12 mouse cellular contexts compared by ENCODE assay signal in the genomic region with DNA sequence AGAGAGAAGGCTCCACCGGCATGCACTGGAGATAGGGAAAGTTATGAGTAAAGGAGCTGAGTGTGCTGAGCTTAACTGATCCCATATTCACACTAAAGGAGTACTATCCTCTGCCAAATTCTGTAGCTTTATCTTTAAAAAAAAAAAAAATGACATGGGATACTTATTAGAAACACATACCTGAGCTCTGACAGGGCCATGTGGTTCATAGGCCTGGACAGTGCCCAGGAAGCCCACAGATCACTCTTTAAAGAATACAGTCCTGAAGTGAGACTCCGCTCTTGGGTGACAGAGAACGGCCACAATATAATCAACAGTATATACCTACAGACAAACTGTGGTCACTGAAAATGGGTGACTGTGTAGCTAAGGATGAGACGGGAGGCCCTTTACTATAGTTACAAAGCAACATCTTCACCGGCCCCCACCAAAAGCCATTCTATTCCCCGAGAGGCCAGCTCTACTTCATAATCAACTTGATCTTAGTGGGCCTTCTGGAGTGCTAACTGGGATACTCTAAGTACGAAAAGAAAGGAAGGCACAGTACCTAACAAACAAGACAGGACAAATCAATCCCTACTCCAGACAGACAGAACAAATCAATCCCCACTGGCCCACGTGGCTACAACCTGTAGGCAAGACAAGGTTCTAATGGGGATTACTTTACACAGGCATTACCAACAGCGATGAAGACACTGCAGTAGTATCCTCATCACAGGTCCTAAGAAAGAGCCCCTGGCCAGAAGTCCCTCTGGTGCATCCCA. TPM values are rescaled to one million over a fixed set of nuclear protein-coding genes. Genes with fewer than 3 reads are reported as not detected.
DNase-seq lines count a peak whose midpoint lies in the region; ATAC-seq and TF ChIP-seq lines count a peak whose summit lies in the region.
"Had no signal": no experiment of that assay in that cellular context is flagged by ENCODE, and none has a peak within 500 bp of the region (broad histone marks: within the 10 kb centered on the region; RNA-seq: fewer than 3 reads in every experiment).

No protein-coding gene starts in this region.

- no peak for DNase-seq in forebrain, embryonic 10.5 days (ENCODE audit: extremely low spot score, low spot score)
- DNase-seq in kidney, adult 9 months: no peak
- no peak for DNase-seq in liver, postnatal 0 days
- DNase-seq in midbrain, postnatal 0 days (ENCODE audit: low spot score): no peak
- no peak for DNase-seq in cerebellum, adult 8-10 months
- DNase-seq: kidney, postnatal 14 days had no signal

- peaks cover 14% of the 10 kb centered on the region; the same call in 1 of the 2 replicates for H3K9me3 ChIP-seq in forebrain, embryonic 10.5 days
- H3K9me3 ChIP-seq in forebrain, embryonic 16.5 days (ENCODE audit: control insufficient read depth, low read length): no peaks in the 10 kb centered on the region
- no peaks in the 10 kb centered on the region for H3K9me3 ChIP-seq in kidney, embryonic 14.5 days (ENCODE audit: control insufficient read depth, low read length)
- 0 out of 2 replicates have a peak, but pooled peaks cover 5% of the 10 kb centered on the region for H3K9me3 ChIP-seq in embryonic facial prominence, embryonic 13.5 days
- no peaks in the 10 kb centered on the region for H3K9me3 ChIP-seq in liver, postnatal 0 days (ENCODE audit: low read length)
- no peaks in the 10 kb centered on the region for H3K9me3 ChIP-seq in midbrain, postnatal 0 days (ENCODE audit: low read length)
- H3K9me3 ChIP-seq: G1E; megakaryocyte, embryonic 14.5 days had no signal

- H3K36me3 ChIP-seq in forebrain, embryonic 10.5 days (replicated peaks): peaks cover 42% of the 10 kb centered on the region
- no peaks in the 10 kb centered on the region for H3K36me3 ChIP-seq in forebrain, embryonic 16.5 days (ENCODE audit: control insufficient read depth, insufficient read depth)
- H3K36me3 ChIP-seq in kidney, embryonic 14.5 days (ENCODE audit: control insufficient read depth, insufficient read depth, low read length): no peaks in the 10 kb centered on the region; the same call in 1 of the 2 replicates
- peaks cover 35% of the 10 kb centered on the region for H3K36me3 ChIP-seq in embryonic facial prominence, embryonic 13.5 days
- H3K36me3 ChIP-seq in liver, postnatal 0 days (replicated peaks; ENCODE audit: insufficient read depth, low read length): no peaks in the 10 kb centered on the region
- H3K36me3 ChIP-seq in midbrain, postnatal 0 days (ENCODE audit: insufficient read depth, low read length): no peaks in the 10 kb centered on the region
- H3K36me3 ChIP-seq: G1E had no signal

- WGBS in forebrain, embryonic 10.5 days: 91% methylated on average over 9 of the region's 9 CpGs
- WGBS in forebrain, embryonic 16.5 days: 91% methylated on average over 9 of the region's 9 CpGs
- 83% methylated on average over 9 of the region's 9 CpGs for WGBS in kidney, embryonic 14.5 days
- 68% methylated on average over 9 of the region's 9 CpGs for WGBS in embryonic facial prominence, embryonic 13.5 days
- 74% methylated on average over 9 of the region's 9 CpGs for WGBS in liver, postnatal 0 days (ENCODE audit: insufficient replicate concordance)
- WGBS in midbrain, postnatal 0 days: 94% methylated on average over 9 of the region's 9 CpGs

- ATAC-seq in forebrain, embryonic 16.5 days: no peak
- no peak for ATAC-seq in kidney, embryonic 14.5 days (ENCODE audit: low FRiP score, low TSS enrichment)
- ATAC-seq in embryonic facial prominence, embryonic 13.5 days (ENCODE audit: insufficient number of reproducible peaks, insufficient read depth, low FRiP score, low TSS enrichment, low read depth): no peak
- no peak for ATAC-seq in liver, postnatal 0 days
- no peak for ATAC-seq in midbrain, postnatal 0 days (ENCODE audit: low FRiP score)
- ATAC-seq: forebrain, embryonic 14.5 days had no signal

- no peak overlapping the region for H3K4me2 ChIP-seq in forebrain, embryonic 16.5 days (ENCODE audit: low read length)
- no peak overlapping the region for H3K4me2 ChIP-seq in kidney, embryonic 14.5 days (replicated peaks; ENCODE audit: low read depth, low read length)
- peak overlapping the region; percentile 50; the same call in 1 of the 2 replicates for H3K4me2 ChIP-seq in embryonic facial prominence, embryonic 13.5 days
- peak overlapping the region; percentile 55 for H3K4me2 ChIP-seq in liver, postnatal 0 days (ENCODE audit: low read depth, low read length)
- H3K4me2 ChIP-seq in midbrain, postnatal 0 days (ENCODE audit: low read depth, low read length, poor library complexity, severe bottlenecking): no peak overlapping the region

- no peaks in the 10 kb centered on the region for H3K27me3 ChIP-seq in forebrain, embryonic 10.5 days (ENCODE audit: poor library complexity, severe bottlenecking)
- H3K27me3 ChIP-seq in forebrain, embryonic 16.5 days (replicated peaks; ENCODE audit: control insufficient read depth, insufficient read depth, low read length): no peaks in the 10 kb centered on the region
- H3K27me3 ChIP-seq in kidney, embryonic 14.5 days (ENCODE audit: control insufficient read depth, insufficient read depth, low read length): no peaks in the 10 kb centered on the region
- no peaks in the 10 kb centered on the region for H3K27me3 ChIP-seq in embryonic facial prominence, embryonic 13.5 days
- no peaks in the 10 kb centered on the region for H3K27me3 ChIP-seq in liver, postnatal 0 days (ENCODE audit: insufficient read depth, low read length)
- H3K27me3 ChIP-seq in midbrain, postnatal 0 days (ENCODE audit: insufficient read depth, low read length): no peaks in the 10 kb centered on the region
- H3K27me3 ChIP-seq: megakaryocyte, embryonic 14.5 days had no signal

- no peak for TF ChIP-seq CTCF in liver, postnatal 0 days (IDR thresholded peaks at IDR 0.05; ENCODE audit: low read depth)
- TF ChIP-seq CTCF in midbrain, postnatal 0 days (IDR thresholded peaks at IDR 0.05): no peak

- H3K27ac ChIP-seq in forebrain, embryonic 10.5 days: peak overlapping the region; percentile 83; the same call in 1 of the 2 replicates
- H3K27ac ChIP-seq in forebrain, embryonic 16.5 days (ENCODE audit: low read length): no peak overlapping the region
- H3K27ac ChIP-seq in kidney, embryonic 14.5 days (ENCODE audit: low read depth, low read length): peak overlapping the region; percentile 93; the same call in 1 of the 2 replicates
- H3K27ac ChIP-seq in embryonic facial prominence, embryonic 13.5 days: peak overlapping the region; percentile 98
- H3K27ac ChIP-seq in liver, postnatal 0 days (ENCODE audit: low read depth): peak overlapping the region; percentile 95
- no peak overlapping the region for H3K27ac ChIP-seq in midbrain, postnatal 0 days (ENCODE audit: low read depth, low read length)

- H3K4me3 ChIP-seq in forebrain, embryonic 10.5 days: no peak overlapping the region
- H3K4me3 ChIP-seq in forebrain, embryonic 16.5 days (replicated peaks; ENCODE audit: low read length): no peak overlapping the region
- no peak overlapping the region for H3K4me3 ChIP-seq in kidney, embryonic 14.5 days (ENCODE audit: low read length)
- H3K4me3 ChIP-seq in embryonic facial prominence, embryonic 13.5 days: no peak overlapping the region
- H3K4me3 ChIP-seq in liver, postnatal 0 days (ENCODE audit: low read depth, low read length): no peak overlapping the region
- H3K4me3 ChIP-seq in midbrain, postnatal 0 days (ENCODE audit: low read depth, low read length): no peak overlapping the region

- no peak overlapping the region for H3K9ac ChIP-seq in forebrain, embryonic 16.5 days (replicated peaks; ENCODE audit: low read depth, low read length)
- no peak overlapping the region for H3K9ac ChIP-seq in kidney, embryonic 14.5 days (ENCODE audit: low read depth, low read length)
- no peak overlapping the region for H3K9ac ChIP-seq in embryonic facial prominence, embryonic 13.5 days
- H3K9ac ChIP-seq in liver, postnatal 0 days (replicated peaks): no peak overlapping the region
- H3K9ac ChIP-seq in midbrain, postnatal 0 days (replicated peaks; ENCODE audit: low read length, poor library complexity, severe bottlenecking): no peak overlapping the region

- H3K4me1 ChIP-seq in forebrain, embryonic 10.5 days: peaks cover 54% of the 10 kb centered on the region
- peaks cover 28% of the 10 kb centered on the region for H3K4me1 ChIP-seq in forebrain, embryonic 16.5 days (replicated peaks; ENCODE audit: control insufficient read depth, insufficient read depth, low read length)
- H3K4me1 ChIP-seq in kidney, embryonic 14.5 days (ENCODE audit: control insufficient read depth, insufficient read depth, low read length): peaks cover 53% of the 10 kb centered on the region
- peaks cover 54% of the 10 kb centered on the region for H3K4me1 ChIP-seq in embryonic facial prominence, embryonic 13.5 days
- H3K4me1 ChIP-seq in liver, postnatal 0 days (ENCODE audit: insufficient read depth): peaks cover 63% of the 10 kb centered on the region
- peaks cover 3% of the 10 kb centered on the region; the same call in 1 of the 2 replicates for H3K4me1 ChIP-seq in midbrain, postnatal 0 days (ENCODE audit: insufficient read depth, low read length)

- no peak for TF ChIP-seq EP300 in liver, postnatal 0 days (IDR thresholded peaks at IDR 0.05; ENCODE audit: low read depth)

RNA-seq across cellular contexts. Expression of a gene that starts 27.9 kb away (rescaled TPM):
- polyA plus RNA-seq in forebrain, embryonic 10.5 days (2016; fragmentation: Nextera tagmentation; extraction: Ambion mirVana): 27.8 and 29.2 TPM in 2 replicates
- 8.9 and 11.0 TPM in 2 replicates for polyA plus RNA-seq in forebrain, embryonic 16.5 days (2015; fragmentation: Nextera tagmentation; extraction: Ambion mirVana)
- 38.3 and 52.6 TPM in 2 replicates for polyA plus RNA-seq in kidney, embryonic 14.5 days (2014; fragmentation: Nextera tagmentation; extraction: Ambion mirVana)
- polyA plus RNA-seq in embryonic facial prominence, embryonic 13.5 days (2015; fragmentation: Nextera tagmentation; extraction: Ambion mirVana): 37.5 and 39.4 TPM in 2 replicates
- polyA plus RNA-seq in liver, postnatal 0 days (2015; fragmentation: Nextera tagmentation; extraction: Ambion mirVana): 7.7 and 8.4 TPM in 2 replicates
- total RNA-seq in midbrain, postnatal 0 days (2014; rRNA removed): 17.1 and 18.0 TPM in 2 replicates
- polyA plus RNA-seq in midbrain, postnatal 0 days (2015; fragmentation: Nextera tagmentation; extraction: Ambion mirVana): 6.2 and 7.4 TPM in 2 replicates

Comparison
In these comparisons a context has a peak if more than half of its experiments do, and no peak if none do; other contexts are left out.
1. H3K27ac ChIP-seq: peak in forebrain, embryonic 10.5 days (single experiment), kidney, embryonic 14.5 days (single experiment), embryonic facial prominence, embryonic 13.5 days (single experiment) and liver, postnatal 0 days (single experiment); none in forebrain, embryonic 16.5 days (single experiment) and midbrain, postnatal 0 days (single experiment).
2. H3K4me2 ChIP-seq: peak in embryonic facial prominence, embryonic 13.5 days (single experiment) and liver, postnatal 0 days (single experiment); none in forebrain, embryonic 16.5 days (single experiment), kidney, embryonic 14.5 days (single experiment) and midbrain, postnatal 0 days (single experiment).